Mouse (Mus musculus): Measurements from ENCODE around the gene Zfp598.

DNA sequence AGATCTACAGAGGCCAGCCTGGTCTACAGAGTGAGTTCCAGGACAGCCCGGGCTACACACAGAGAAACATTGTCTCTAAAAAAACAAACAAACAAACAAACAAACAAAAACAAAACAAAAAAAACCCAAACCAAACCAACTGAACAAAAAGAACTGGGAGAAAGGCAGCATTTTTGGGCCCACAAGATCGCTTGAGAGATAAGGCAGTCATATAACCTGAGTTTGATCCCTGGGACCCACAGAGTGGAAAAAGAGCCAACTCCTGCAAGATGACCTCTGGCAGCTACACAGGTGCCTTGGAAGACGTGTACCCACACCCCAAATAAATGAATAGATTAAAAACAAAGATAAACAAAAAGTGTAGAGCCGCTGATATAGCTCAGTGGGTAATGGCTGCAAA is 14.5 kb upstream of the Zfp598 start:
- TF ChIP-seq CTCF (IDR thresholded peaks at IDR 0.05; ENCODE audit: low read depth) (no peak), EP300 (optimal IDR thresholded peaks at IDR 0.05) (no peak)
